Mouse (Mus musculus): ENCODE results near the gene Pkn3. TPM values are rescaled to one million over a fixed set of nuclear protein-coding genes. Genes with fewer than 3 reads are reported as not detected.

Pkn3 gene
- polyA plus RNA-seq, 1 experiment = 29.0 TPM

- Histone ChIP-seq H3K4me3 (replicated peaks; ENCODE audit: extremely low read depth, low read depth, low read length) (no peak overlapping the region), H3K4me1 (ENCODE audit: control insufficient read depth, insufficient read depth, low read length) (peaks cover 5% of the 10 kb centered on the region; the same call in 1 of the 2 replicates)
- no peak for DNase-seq
- no peak for TF ChIP-seq POLR2A (IDR thresholded peaks at IDR 0.05; ENCODE audit: borderline replicate concordance, extremely low read depth, low read depth, low read length)
- TF ChIP-seq CTCF (IDR thresholded peaks at IDR 0.05; ENCODE audit: insufficient read depth, low read length) = no peak
- 95% methylated on average over 12 of the region's 12 CpGs for WGBS
These were observed 14.0 kb downstream of the Pkn3 start for GRCm38 (mm10) chr2:30091521-30091920.

GRCm38 (mm10) chr2:30092280-30092918 lies 14.9 kb downstream of the Pkn3 start:
- H3K4me3 ChIP-seq (replicated peaks; ENCODE audit: extremely low read depth, low read depth, low read length) = no peak overlapping the region
- DNase-seq = no peak
- WGBS = 54% methylated on average over 6 of the region's 6 CpGs
- H3K4me1 ChIP-seq (ENCODE audit: control insufficient read depth, insufficient read depth, low read length) = peaks cover 5% of the 10 kb centered on the region; the same call in 1 of the 2 replicates
- no peak for TF ChIP-seq POLR2A (IDR thresholded peaks at IDR 0.05; ENCODE audit: borderline replicate concordance, extremely low read depth, low read depth, low read length)
- no peak for TF ChIP-seq CTCF (IDR thresholded peaks at IDR 0.05; ENCODE audit: insufficient read depth, low read length)

- peak; percentile 88 for DNase-seq
- TF ChIP-seq CTCF (IDR thresholded peaks at IDR 0.05; ENCODE audit: insufficient read depth, low read length) = no peak
- TF ChIP-seq POLR2A (IDR thresholded peaks at IDR 0.05; ENCODE audit: borderline replicate concordance, extremely low read depth, low read depth, low read length) = peak; percentile 53; the same call in 1 of the 2 replicates
- Histone ChIP-seq H3K4me3 (replicated peaks; ENCODE audit: extremely low read depth, low read depth, low read length) (peak within 1 kb of the TSS; percentile 86), H3K4me1 (ENCODE audit: control insufficient read depth, insufficient read depth, low read length) (peaks cover 5% of the 10 kb centered on the region; the same call in 1 of the 2 replicates)
- under 1% methylated on average over 48 of the region's 51 CpGs for WGBS
These were observed 16.2 kb downstream of the Pkn3 start, which contains the start of gene Zdhhc12 for GRCm38 (mm10) chr2:30093471-30094207. Gene Zdhhc12, minus strand, starts transcription at chr2:30093648.

- H3K4me1 ChIP-seq (ENCODE audit: control insufficient read depth, insufficient read depth, low read length) = peaks cover 5% of the 10 kb centered on the region; the same call in 1 of the 2 replicates
- H3K4me3 ChIP-seq (replicated peaks; ENCODE audit: extremely low read depth, low read depth, low read length) = peak overlapping the region; percentile 68
- DNase-seq = no peak
- 5% methylated on average over 13 of the region's 13 CpGs for WGBS
- no peak for TF ChIP-seq CTCF (IDR thresholded peaks at IDR 0.05; ENCODE audit: insufficient read depth, low read length)
- no peak for TF ChIP-seq POLR2A (IDR thresholded peaks at IDR 0.05; ENCODE audit: borderline replicate concordance, extremely low read depth, low read depth, low read length)
These were observed 16.7 kb downstream of the Pkn3 start for GRCm38 (mm10) chr2:30094208-30094588.

- peak; percentile 53 for DNase-seq
- TF ChIP-seq CTCF (IDR thresholded peaks at IDR 0.05; ENCODE audit: insufficient read depth, low read length) = peak; percentile 79
- TF ChIP-seq POLR2A (IDR thresholded peaks at IDR 0.05; ENCODE audit: borderline replicate concordance, extremely low read depth, low read depth, low read length) = no peak
- H3K4me1 ChIP-seq (ENCODE audit: control insufficient read depth, insufficient read depth, low read length) = peaks cover 5% of the 10 kb centered on the region; the same call in 1 of the 2 replicates
- 62% methylated on average over 2 of the region's 2 CpGs for WGBS
- no peak overlapping the region for H3K4me3 ChIP-seq (replicated peaks; ENCODE audit: extremely low read depth, low read depth, low read length)
These were observed 18.5 kb downstream of the Pkn3 start for GRCm38 (mm10) chr2:30095882-30096527.

GRCm38 (mm10) chr2:30100214-30100613 lies 22.7 kb downstream of the Pkn3 start:
- no peak for DNase-seq
- Histone ChIP-seq H3K4me1 (ENCODE audit: control insufficient read depth, insufficient read depth, low read length) (no peaks in the 10 kb centered on the region), H3K4me3 (replicated peaks; ENCODE audit: extremely low read depth, low read depth, low read length) (no peak overlapping the region)
- TF ChIP-seq CTCF (IDR thresholded peaks at IDR 0.05; ENCODE audit: insufficient read depth, low read length) (no peak), POLR2A (IDR thresholded peaks at IDR 0.05; ENCODE audit: borderline replicate concordance, extremely low read depth, low read depth, low read length) (no peak)
- 59% methylated on average over 4 of the region's 4 CpGs for WGBS

GRCm38 (mm10) chr2:30106364-30106763 lies 28.9 kb downstream of the Pkn3 start:
- Histone ChIP-seq H3K4me3 (replicated peaks; ENCODE audit: extremely low read depth, low read depth, low read length) (no peak overlapping the region), H3K4me1 (ENCODE audit: control insufficient read depth, insufficient read depth, low read length) (no peaks in the 10 kb centered on the region)
- TF ChIP-seq CTCF (IDR thresholded peaks at IDR 0.05; ENCODE audit: insufficient read depth, low read length) (peak; percentile 80), POLR2A (IDR thresholded peaks at IDR 0.05; ENCODE audit: borderline replicate concordance, extremely low read depth, low read depth, low read length) (no peak)
- DNase-seq = no peak

- no peak overlapping the region for H3K4me3 ChIP-seq (replicated peaks; ENCODE audit: extremely low read depth, low read depth, low read length)
- TF ChIP-seq CTCF (IDR thresholded peaks at IDR 0.05; ENCODE audit: insufficient read depth, low read length) = no peak
- no peak for TF ChIP-seq POLR2A (IDR thresholded peaks at IDR 0.05; ENCODE audit: borderline replicate concordance, extremely low read depth, low read depth, low read length)
- H3K4me1 ChIP-seq (ENCODE audit: control insufficient read depth, insufficient read depth, low read length) = no peaks in the 10 kb centered on the region
- 86% methylated on average over 5 of the region's 5 CpGs for WGBS
- DNase-seq = no peak
These were observed 30.2 kb downstream of the Pkn3 start for GRCm38 (mm10) chr2:30107646-30108045.

GRCm38 (mm10) chr2:30108260-30108659 lies 30.8 kb downstream of the Pkn3 start:
- 83% methylated on average over 4 of the region's 4 CpGs for WGBS

More at GRCm38 (mm10) chr2:30108260-30108659, 30.8 kb downstream of the Pkn3 start:
- no peak for DNase-seq
- no peak for TF ChIP-seq POLR2A (IDR thresholded peaks at IDR 0.05; ENCODE audit: borderline replicate concordance, extremely low read depth, low read depth, low read length)
- no peak for TF ChIP-seq CTCF (IDR thresholded peaks at IDR 0.05; ENCODE audit: insufficient read depth, low read length)
- no peaks in the 10 kb centered on the region for H3K4me1 ChIP-seq (ENCODE audit: control insufficient read depth, insufficient read depth, low read length)
- H3K4me3 ChIP-seq (replicated peaks; ENCODE audit: extremely low read depth, low read depth, low read length) = no peak overlapping the region
